Mouse (Mus musculus) thymus, postnatal 10 days (tissue): ENCODE results near the gene Aig1.
A peak's percentile ranks its signal among the peaks of the same experiment; 100 is the strongest.

ENCODE experiments used
- DNase-seq, 2 experiments: peaks; one replicate each; pipeline ENCODE4 v3.0.0; 2021; ENCODE audit warnings: low spot score in 2 of 2

Aig1 gene

GRCm38 (mm10) chr10:13702043-13702442, 166.7 kb downstream of the Aig1 start:
- DNase-seq = no peak

- DNase-seq = no peak
Observed at GRCm38 (mm10) chr10:13696326-13696725, 172.5 kb downstream of the Aig1 start.

GRCm38 (mm10) chr10:13693276-13693675, 175.5 kb downstream of the Aig1 start:
- DNase-seq = no peak

- no peak for DNase-seq
Observed at GRCm38 (mm10) chr10:13690773-13691172, 178.0 kb downstream of the Aig1 start.

GRCm38 (mm10) chr10:13689841-13690590, 178.8 kb downstream of the Aig1 start:
- DNase-seq = no peak

GRCm38 (mm10) chr10:13688386-13689120, 180.2 kb downstream of the Aig1 start:
- DNase-seq = no peak

GRCm38 (mm10) chr10:13687182-13687810, 181.5 kb downstream of the Aig1 start:
- DNase-seq = no peak

GRCm38 (mm10) chr10:13686127-13686526, 182.7 kb downstream of the Aig1 start:
- no peak for DNase-seq

GRCm38 (mm10) chr10:13685366-13685765, 183.4 kb downstream of the Aig1 start:
- no peak for DNase-seq

GRCm38 (mm10) chr10:13684452-13684851, 184.3 kb downstream of the Aig1 start:
- no peak for DNase-seq

- DNase-seq = peak in 1 of 2 experiments; percentile 19
Observed at GRCm38 (mm10) chr10:13682565-13682964, 186.2 kb downstream of the Aig1 start.

- DNase-seq = no peak
Observed at GRCm38 (mm10) chr10:13677440-13677839, 191.3 kb downstream of the Aig1 start.

- DNase-seq = no peak
Observed at GRCm38 (mm10) chr10:13675033-13675379, 193.8 kb downstream of the Aig1 start.

- DNase-seq = no peak
Observed at GRCm38 (mm10) chr10:13674304-13675032, 194.3 kb downstream of the Aig1 start.

GRCm38 (mm10) chr10:13667166-13667696, 201.5 kb downstream of the Aig1 start:
- DNase-seq = no peak

- no peak for DNase-seq
Observed at GRCm38 (mm10) chr10:13663476-13663875, 205.3 kb downstream of the Aig1 start.

- DNase-seq = no peak
Observed at GRCm38 (mm10) chr10:13659778-13660177, 209.0 kb downstream of the Aig1 start.

- DNase-seq = peak in 1 of 2 experiments; percentile 7
Observed at GRCm38 (mm10) chr10:13653739-13654462, 214.9 kb downstream of the Aig1 start.

- no peak for DNase-seq
Observed at GRCm38 (mm10) chr10:13653326-13653725, 215.5 kb downstream of the Aig1 start.

GRCm38 (mm10) chr10:13652061-13652460, 216.7 kb downstream of the Aig1 start:
- DNase-seq = no peak

GRCm38 (mm10) chr10:13641750-13642149, 227.0 kb downstream of the Aig1 start:
- peak; percentile 6 to 14 for DNase-seq
